12 mouse cellular contexts compared by ENCODE assay signal in genomic region chr19:41088491-41088890, GRCm38 (mm10). TPM values are rescaled to one million over a fixed set of nuclear protein-coding genes. Genes with fewer than 3 reads are reported as not detected.
A peak's percentile ranks its signal among the peaks of the same experiment; 100 is the strongest.
DNase-seq lines count a peak whose midpoint lies in the region; ATAC-seq and TF ChIP-seq lines count a peak whose summit lies in the region.
"Had no signal": no experiment of that assay in that cellular context is flagged by ENCODE, and none has a peak within 500 bp of the region (broad histone marks: within the 10 kb centered on the region; RNA-seq: fewer than 3 reads in every experiment).

No protein-coding gene starts in this region.

- no peak for ATAC-seq in CD4-positive, CD25-positive, alpha-beta regulatory T cell, adult 4 months
- ATAC-seq in embryonic facial prominence, embryonic 14.5 days (ENCODE audit: low read depth) = no peak
- no peak for ATAC-seq in midbrain, embryonic 15.5 days (replicated peaks)
- ATAC-seq in activated CD4-positive, CD25-positive, alpha-beta regulatory T cell, adult 4 months = no peak

- TF ChIP-seq CTCF in left cerebral cortex, adult 2 months (IDR thresholded peaks at IDR 0.05) = no peak

- no peaks in the 10 kb centered on the region for H3K36me3 ChIP-seq in embryonic facial prominence, embryonic 14.5 days (ENCODE audit: control insufficient read depth, insufficient read depth, low read length)
- H3K36me3 ChIP-seq in midbrain, embryonic 15.5 days (replicated peaks) = no peaks in the 10 kb centered on the region

- peak; percentile 15 for DNase-seq in CD4-positive, CD25-positive, alpha-beta regulatory T cell, adult 2 months (ENCODE audit: low read depth, low spot score)
- no peak for DNase-seq in left cerebral cortex, adult 2 months (ENCODE audit: extremely low spot score in 1 of 2, low spot score in 2 of 2)
- DNase-seq in left cerebral cortex, postnatal 25 days (ENCODE audit: low spot score in 2 of 2) = no peak
- DNase-seq in embryonic facial prominence, embryonic 14.5 days (ENCODE audit: low spot score) = no peak
- no peak for DNase-seq in testis, postnatal 10 days (ENCODE audit: low spot score)
- DNase-seq: cerebellum, adult 11-12 months; heart, postnatal 10 days had no signal

- H3K4me3 ChIP-seq in left cerebral cortex, adult 2 months = peak overlapping the region; percentile 24; the same call in 1 of the 2 replicates
- no peak overlapping the region for H3K4me3 ChIP-seq in embryonic facial prominence, embryonic 14.5 days (ENCODE audit: low read depth, low read length)
- H3K4me3 ChIP-seq in midbrain, embryonic 15.5 days = no peak overlapping the region
- H3K4me3 ChIP-seq: erythroblast, embryonic 14.5 days had no signal

- H3K27ac ChIP-seq in left cerebral cortex, adult 2 months = no peak overlapping the region
- H3K27ac ChIP-seq in embryonic facial prominence, embryonic 14.5 days (replicated peaks; ENCODE audit: low read depth, low read length) = no peak overlapping the region
- H3K27ac ChIP-seq in midbrain, embryonic 15.5 days = no peak overlapping the region
- H3K27ac ChIP-seq: macrophage had no signal

- H3K27me3 ChIP-seq in embryonic facial prominence, embryonic 14.5 days (replicated peaks; ENCODE audit: control insufficient read depth, insufficient read depth, low read length) = peaks cover 21% of the 10 kb centered on the region; the same call in 1 of the 2 replicates
- H3K27me3 ChIP-seq in midbrain, embryonic 15.5 days (replicated peaks) = peaks cover 20% of the 10 kb centered on the region

- peak overlapping the region; percentile 20; the same call in 1 of the 2 replicates for H3K4me2 ChIP-seq in embryonic facial prominence, embryonic 14.5 days (ENCODE audit: low read depth, low read length)
- H3K4me2 ChIP-seq in midbrain, embryonic 15.5 days = peak overlapping the region; percentile 24; the same call in 1 of the 2 replicates

- H3K9me3 ChIP-seq in embryonic facial prominence, embryonic 14.5 days (ENCODE audit: control insufficient read depth, low read length) = no peaks in the 10 kb centered on the region
- no peaks in the 10 kb centered on the region for H3K9me3 ChIP-seq in midbrain, embryonic 15.5 days

- H3K9ac ChIP-seq in embryonic facial prominence, embryonic 14.5 days (ENCODE audit: low read depth, low read length) = no peak overlapping the region
- no peak overlapping the region for H3K9ac ChIP-seq in midbrain, embryonic 15.5 days

- intact Hi-C loops in left cerebral cortex, adult 2 months (cut with DNase I) = loop anchor here (5.0 to 10.0 kb wide), 4 partner anchors 119 to 674 kb away; partner anchors contain the start of gene Tll2
- intact Hi-C loops in left cerebral cortex, postnatal 25 days (cut with DNase I) = loop anchor here (5.0 to 10.0 kb wide), 5 partner anchors 114 to 674 kb away; no protein-coding TSS in a partner anchor

- no peaks in the 10 kb centered on the region for H3K4me1 ChIP-seq in embryonic facial prominence, embryonic 14.5 days (ENCODE audit: control insufficient read depth, insufficient read depth, low read length)
- peaks cover 3% of the 10 kb centered on the region; the same call in 1 of the 2 replicates for H3K4me1 ChIP-seq in midbrain, embryonic 15.5 days

- WGBS in embryonic facial prominence, embryonic 14.5 days = 35% methylated on average over 15 of the region's 18 CpGs
- 40% methylated on average over 18 of the region's 18 CpGs for WGBS in midbrain, embryonic 15.5 days

RNA-seq across cellular contexts. Expression of gene Opalin, which starts 11.6 kb away (rescaled TPM):
- polyA plus RNA-seq in CD4-positive, CD25-positive, alpha-beta regulatory T cell, adult 4 months (2017; shearing (Covaris generic)) = not detected
- total RNA-seq in left cerebral cortex, adult 2 months (2021) = 1 to 10 TPM; 5.7 to 6.3 TPM
- total RNA-seq in left cerebral cortex, postnatal 25 days (2021) = 10 to 100 TPM in 1 of 2 experiments, 1 to 10 TPM in 1; 7.6 to 11.5 TPM
- polyA plus RNA-seq in embryonic facial prominence, embryonic 14.5 days (2014; fragmentation: Nextera tagmentation; extraction: Ambion mirVana) = not detected in 2 replicates
- not detected in 2 replicates for polyA plus RNA-seq in midbrain, embryonic 15.5 days (2015; fragmentation: Nextera tagmentation; extraction: Ambion mirVana)
- polyA plus RNA-seq in activated CD4-positive, CD25-positive, alpha-beta regulatory T cell, adult 4 months (2017; shearing (Covaris generic)) = under 1 TPM in 1 of 2 experiments, not detected in 1; 0.30 TPM
- total RNA-seq: heart, postnatal 10 days had no signal
- polyA plus RNA-seq: erythroblast, embryonic 14.5 days; macrophage had no signal

RNA-seq across cellular contexts. Expression of gene Dntt, which starts 59.4 kb away (rescaled TPM):
- under 1 TPM; 0.54 to 0.66 TPM for polyA plus RNA-seq in CD4-positive, CD25-positive, alpha-beta regulatory T cell, adult 4 months (2017; shearing (Covaris generic))
- total RNA-seq in left cerebral cortex, adult 2 months (2021) = not detected
- under 1 TPM in 1 of 2 experiments, not detected in 1; 0.16 TPM for total RNA-seq in left cerebral cortex, postnatal 25 days (2021)
- polyA plus RNA-seq in embryonic facial prominence, embryonic 14.5 days (2014; fragmentation: Nextera tagmentation; extraction: Ambion mirVana) = 0.10 TPM in 1 of 2 replicates, not detected in the other
- polyA plus RNA-seq in midbrain, embryonic 15.5 days (2015; fragmentation: Nextera tagmentation; extraction: Ambion mirVana) = 0.33 and 0.41 TPM in 2 replicates
- polyA plus RNA-seq in activated CD4-positive, CD25-positive, alpha-beta regulatory T cell, adult 4 months (2017; shearing (Covaris generic)) = under 1 TPM in 1 of 2 experiments, not detected in 1; 0.80 TPM
- polyA plus RNA-seq: erythroblast, embryonic 14.5 days had no signal
